Mouse (Mus musculus) heart, embryonic 14.5 days (tissue): Measurements from ENCODE around the gene Vmn1r196. TPM values are rescaled to one million over a fixed set of nuclear protein-coding genes. Genes with fewer than 3 reads are reported as not detected.
"Not testable (repeated sequence)": the region's sequence is repeated elsewhere in the genome, so short reads cannot be mapped to it uniquely, and the experiment has no call there.

ENCODE experiments used
- ATAC-seq: fragments of 200-750 bp; cut with Nextera tagmentation; 2 replicates; pipeline ENCODE4 v1.8.0; 2017; ENCODE audit warnings: low read depth, moderate TSS enrichment; ENCODE audit not compliant: insufficient number of reproducible peaks, insufficient read depth, low FRiP score
- H3K27ac ChIP-seq, 2 experiments: fragments of 200-500 bp in 1 of 2; fragments of 300-500 bp in 1 of 2; sonication (generic) in 1 of 2; replicated peaks in 1 of 2; 2 replicates each; pipeline ENCODE4 v1.5.1; 2012 to 2014; ENCODE audit warnings: low read depth in 2 of 2, low read length in 2 of 2, control low read depth in 1 of 2, mild to moderate bottlenecking in 1 of 2, mixed read lengths in 1 of 2; ENCODE audit not compliant: control insufficient read depth in 1 of 2, insufficient read depth in 1 of 2
- H3K27me3 ChIP-seq: fragments of 300-500 bp; sonication (generic); 2 replicates; pipeline ENCODE4 v1.6.1; 2014; ENCODE audit warnings: mild to moderate bottlenecking, low read length, control low read depth; ENCODE audit not compliant: control insufficient read depth, insufficient read depth
- H3K36me3 ChIP-seq: fragments of 300-500 bp; sonication (generic); 2 replicates; pipeline ENCODE4 v1.6.1; 2014; ENCODE audit warnings: mild to moderate bottlenecking, control low read depth, low read length, mixed read lengths; ENCODE audit not compliant: control insufficient read depth, insufficient read depth
- H3K4me1 ChIP-seq, 2 experiments: fragments of 200-500 bp in 1 of 2; fragments of 300-500 bp in 1 of 2; sonication (generic) in 1 of 2; 2 replicates each; pipeline ENCODE4 v1.6.1; 2012 to 2014; ENCODE audit warnings: low read length in 2 of 2, control low read depth in 1 of 2, mixed read lengths in 1 of 2; ENCODE audit not compliant: control insufficient read depth in 2 of 2, insufficient read depth in 2 of 2
- H3K4me2 ChIP-seq: fragments of 300-500 bp; sonication (generic); 2 replicates; pipeline ENCODE4 v1.6.1; 2014; ENCODE audit warnings: mild to moderate bottlenecking, low read length
- H3K4me3 ChIP-seq, 2 experiments: fragments of 200-500 bp in 1 of 2; fragments of 300-500 bp in 1 of 2; sonication (generic) in 1 of 2; 2 replicates each; pipeline ENCODE4 v1.5.1; 2012 to 2014; ENCODE audit warnings: low read length in 2 of 2, mild to moderate bottlenecking in 2 of 2, control low read depth in 1 of 2, low read depth in 1 of 2, moderate library complexity in 1 of 2; ENCODE audit not compliant: control insufficient read depth in 1 of 2, insufficient read depth in 1 of 2
- H3K9ac ChIP-seq: fragments of 300-500 bp; sonication (generic); 2 replicates; pipeline ENCODE4 v1.6.1; 2014; ENCODE audit warnings: mild to moderate bottlenecking, low read length
- H3K9me3 ChIP-seq: fragments of 300-500 bp; sonication (generic); 2 replicates; pipeline ENCODE4 v1.6.1; 2016; ENCODE audit warnings: low read length, control low read depth; ENCODE audit not compliant: control insufficient read depth
- WGBS: fragments of 180-500 bp; shearing (Covaris S2); extraction: QIAGEN DNeasy Blood & Tissue Kit; methylation state at CpG from one replicate; pipeline ENCODE4 v1.1.7; 2014; 5-methylcytosine and 5-hydroxymethylcytosine counted together
- polyA plus RNA-seq: library from polyadenylated mRNA; unstranded; fragments of >200 nt; fragmentation: Nextera tagmentation; extraction: Ambion mirVana; gene quantifications from 2 replicates; pipeline ENCODE4 v1.2.1, GENCODE M21; 2014

Vmn1r196 gene
- not detected in 2 replicates for polyA plus RNA-seq

GRCm38 (mm10) chr13:22289620-22290019 is at the start of gene Vmn1r196:
Gene Vmn1r196, plus strand, starts transcription at chr13:22289920.
- no peaks in the 10 kb centered on the region for H3K9me3 ChIP-seq
- H3K36me3 ChIP-seq: no peaks in the 10 kb centered on the region
- H3K4me3 ChIP-seq: no peak within 1 kb of the TSS
- H3K27ac ChIP-seq: no peak within 1 kb of the TSS
- H3K9ac ChIP-seq: no peak within 1 kb of the TSS
- no peak for ATAC-seq
- 65% methylated on average over 2 of the region's 2 CpGs for WGBS
- no peaks in the 10 kb centered on the region for H3K27me3 ChIP-seq
- no peak within 1 kb of the TSS for H3K4me2 ChIP-seq
- no peaks in the 10 kb centered on the region for H3K4me1 ChIP-seq

GRCm38 (mm10) chr13:22243915-22244314 is 45.8 kb upstream of the Vmn1r196 start, which contains the start of gene Vmn1r194:
Gene Vmn1r194, plus strand, starts transcription at chr13:22244215.
- Histone ChIP-seq H3K4me2 (no peak within 1 kb of the TSS), H3K27me3 (no peaks in the 10 kb centered on the region), H3K4me1 (no peaks in the 10 kb centered on the region), H3K27ac (no peak within 1 kb of the TSS), H3K4me3 (no peak within 1 kb of the TSS), H3K9me3 (no peaks in the 10 kb centered on the region), H3K36me3 (no peaks in the 10 kb centered on the region), H3K9ac (no peak within 1 kb of the TSS)
- 30% methylated on average over 1 of the region's 1 CpGs for WGBS
- no peak for ATAC-seq

DNA sequence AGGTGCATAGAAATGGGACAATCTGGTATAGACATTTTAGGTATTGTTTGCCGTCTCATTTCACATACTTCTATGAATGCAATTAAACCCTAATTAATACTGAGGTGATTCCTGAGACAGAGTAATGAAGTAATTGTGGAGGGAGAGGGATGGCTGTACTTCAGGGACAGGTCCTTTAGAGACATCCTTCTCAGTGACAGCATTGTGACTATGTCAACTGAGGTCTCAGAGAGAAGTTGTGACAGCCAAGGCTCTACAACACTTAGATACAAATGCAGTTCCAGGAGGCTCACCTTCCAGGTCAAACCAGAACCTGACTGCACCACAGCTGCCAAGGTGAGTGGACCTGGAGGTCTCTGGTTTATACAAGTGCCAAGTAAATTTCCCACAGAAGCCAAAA is 19.5 kb upstream of the Vmn1r196 start, which contains the start of gene Vmn1r195:
Gene Vmn1r195, plus strand, starts transcription at position 301 of the 400 bp plus-strand sequence.
- WGBS: 74% methylated on average over 1 of the region's 1 CpGs

DNA sequence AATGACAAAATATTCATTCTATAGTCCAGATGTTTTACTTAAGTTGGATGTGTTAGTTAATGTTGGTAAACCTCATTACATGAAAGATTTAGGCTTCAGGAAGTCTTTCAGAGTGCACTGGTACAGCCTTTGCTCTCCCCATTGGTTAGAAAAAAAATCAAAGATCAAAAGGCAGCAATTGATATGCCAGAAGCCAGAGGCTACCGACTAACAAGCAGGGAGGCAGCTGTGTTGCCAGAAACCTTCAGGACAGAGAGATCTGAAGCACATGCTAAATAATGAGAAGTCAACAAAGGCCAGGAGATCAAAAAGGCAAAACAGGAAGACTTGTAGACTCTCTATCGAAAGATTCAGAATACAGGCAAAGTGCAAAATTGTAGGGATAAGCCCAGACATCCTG is 18.0 kb upstream of the Vmn1r196 start:
- no peak for ATAC-seq
- Histone ChIP-seq H3K9ac (no peak overlapping the region), H3K27me3 (no peaks in the 10 kb centered on the region), H3K9me3 (no peaks in the 10 kb centered on the region), H3K4me1 (no peaks in the 10 kb centered on the region), H3K27ac (no peak overlapping the region), H3K4me2 (no peak overlapping the region), H3K4me3 (no peak overlapping the region), H3K36me3 (no peaks in the 10 kb centered on the region)
- 47% methylated on average over 2 of the region's 2 CpGs for WGBS

More for the DNA sequence above, 19.5 kb upstream of the Vmn1r196 start, which contains the start of gene Vmn1r195:
- not testable (repeated sequence) for H3K4me2 ChIP-seq, H3K9me3 ChIP-seq, H3K9ac ChIP-seq, H3K4me1 ChIP-seq, H3K36me3 ChIP-seq, H3K27me3 ChIP-seq, H3K4me3 ChIP-seq, H3K27ac ChIP-seq, ATAC-seq

GRCm38 (mm10) chr13:22284578-22284977 is 5.1 kb upstream of the Vmn1r196 start:
- no peaks in the 10 kb centered on the region for H3K36me3 ChIP-seq
- H3K9me3 ChIP-seq: no peaks in the 10 kb centered on the region
- no peak overlapping the region for H3K9ac ChIP-seq
- WGBS: 53% methylated on average over 2 of the region's 2 CpGs
- no peak for ATAC-seq
- H3K27me3 ChIP-seq: no peaks in the 10 kb centered on the region
- H3K4me2 ChIP-seq: no peak overlapping the region
- H3K4me1 ChIP-seq: peaks cover 2 to 5% of the 10 kb centered on the region in 2 experiments; a peak in 2 of 4 replicates
- H3K4me3 ChIP-seq: no peak overlapping the region
- no peak overlapping the region for H3K27ac ChIP-seq

DNA sequence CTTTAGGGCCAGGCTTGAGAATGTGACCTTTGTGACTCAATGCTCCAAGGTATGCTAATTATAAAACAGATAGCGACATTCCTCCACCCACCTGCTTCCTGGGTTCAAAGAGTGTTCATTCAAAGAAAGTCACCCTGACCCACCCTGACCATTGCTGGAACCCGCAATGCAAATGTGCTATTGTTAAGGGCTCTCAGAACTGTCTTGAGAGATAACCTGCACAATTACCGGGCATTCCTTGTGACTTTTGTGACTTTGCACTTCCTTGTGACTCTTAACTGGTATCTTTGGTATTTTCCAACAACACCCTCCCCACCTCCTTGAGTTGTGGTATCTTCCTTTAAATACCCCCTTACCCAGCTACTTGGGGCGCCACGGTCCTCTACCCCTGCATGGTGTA is 18.4 kb downstream of the Vmn1r196 start:
- not testable (repeated sequence) for H3K9ac ChIP-seq, H3K4me1 ChIP-seq, H3K27me3 ChIP-seq, H3K9me3 ChIP-seq, H3K36me3 ChIP-seq, H3K4me3 ChIP-seq, H3K27ac ChIP-seq, H3K4me2 ChIP-seq, ATAC-seq
- 82% methylated on average over 5 of the region's 5 CpGs for WGBS

DNA sequence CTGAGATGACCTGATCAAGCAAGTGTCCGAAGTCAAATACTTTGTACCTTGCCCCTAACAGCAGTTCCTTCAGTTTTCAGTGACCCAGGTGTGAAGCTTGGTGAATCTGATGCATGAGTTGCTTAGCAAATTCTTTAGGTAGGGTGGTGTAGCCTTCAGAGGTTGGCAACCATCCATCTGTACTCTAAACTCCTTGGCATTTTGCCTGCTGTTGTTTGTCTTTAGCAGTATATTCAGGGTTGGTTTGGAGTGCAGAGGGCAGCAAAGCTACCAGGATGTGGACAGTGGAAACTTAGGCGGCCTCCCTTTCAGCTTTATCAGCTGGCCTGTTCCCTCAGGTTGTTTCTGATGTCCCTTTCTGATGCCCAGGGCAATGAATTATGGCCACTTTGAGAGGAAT is 25.6 kb downstream of the Vmn1r196 start:
- 62% methylated on average over 2 of the region's 2 CpGs for WGBS

GRCm38 (mm10) chr13:22317366-22317765 is 27.6 kb downstream of the Vmn1r196 start:
- no peak overlapping the region for H3K9ac ChIP-seq
- H3K27ac ChIP-seq: no peak overlapping the region
- no peaks in the 10 kb centered on the region for H3K27me3 ChIP-seq
- H3K4me3 ChIP-seq: no peak overlapping the region
- no peak overlapping the region for H3K4me2 ChIP-seq
- H3K9me3 ChIP-seq: no peaks in the 10 kb centered on the region
- no peaks in the 10 kb centered on the region for H3K4me1 ChIP-seq
- ATAC-seq: no peak
- 71% methylated on average over 2 of the region's 2 CpGs for WGBS
- no peaks in the 10 kb centered on the region for H3K36me3 ChIP-seq

More for the DNA sequence above, 25.6 kb downstream of the Vmn1r196 start:
- Histone ChIP-seq H3K27me3 (no peaks in the 10 kb centered on the region), H3K27ac (no peak overlapping the region), H3K9ac (no peak overlapping the region), H3K4me1 (no peaks in the 10 kb centered on the region), H3K36me3 (no peaks in the 10 kb centered on the region), H3K4me3 (no peak overlapping the region), H3K9me3 (no peaks in the 10 kb centered on the region), H3K4me2 (no peak overlapping the region)
- no peak for ATAC-seq
